Mouse (Mus musculus) right cerebral cortex, postnatal 4 days (tissue): Measurements from ENCODE around the gene 4930558K02Rik.

ENCODE experiments used
- DNase-seq: peaks from one replicate; pipeline ENCODE4 v3.0.0-alpha.2; 2022

Gene 4930558K02Rik

DNA sequence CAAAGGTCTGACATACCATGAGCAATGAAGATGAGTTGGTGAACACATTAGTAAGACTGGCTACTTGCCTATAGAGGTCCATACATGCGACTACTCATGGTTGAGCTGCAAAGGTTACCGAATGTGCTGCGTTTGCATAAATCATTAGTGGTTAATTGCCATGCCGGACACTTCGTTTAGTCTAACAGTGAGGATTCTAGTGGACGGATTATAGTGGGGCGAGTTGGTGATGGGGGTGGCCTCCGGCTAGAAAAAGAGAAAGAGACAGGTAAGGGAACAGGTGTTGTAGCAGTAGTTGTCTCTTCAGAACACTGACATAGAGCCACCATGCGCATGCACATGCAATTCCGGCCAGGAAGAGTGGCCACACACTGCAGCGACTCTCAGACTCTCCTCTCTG, 12.4 kb upstream of the 4930558K02Rik start:
- no peak for DNase-seq

DNA sequence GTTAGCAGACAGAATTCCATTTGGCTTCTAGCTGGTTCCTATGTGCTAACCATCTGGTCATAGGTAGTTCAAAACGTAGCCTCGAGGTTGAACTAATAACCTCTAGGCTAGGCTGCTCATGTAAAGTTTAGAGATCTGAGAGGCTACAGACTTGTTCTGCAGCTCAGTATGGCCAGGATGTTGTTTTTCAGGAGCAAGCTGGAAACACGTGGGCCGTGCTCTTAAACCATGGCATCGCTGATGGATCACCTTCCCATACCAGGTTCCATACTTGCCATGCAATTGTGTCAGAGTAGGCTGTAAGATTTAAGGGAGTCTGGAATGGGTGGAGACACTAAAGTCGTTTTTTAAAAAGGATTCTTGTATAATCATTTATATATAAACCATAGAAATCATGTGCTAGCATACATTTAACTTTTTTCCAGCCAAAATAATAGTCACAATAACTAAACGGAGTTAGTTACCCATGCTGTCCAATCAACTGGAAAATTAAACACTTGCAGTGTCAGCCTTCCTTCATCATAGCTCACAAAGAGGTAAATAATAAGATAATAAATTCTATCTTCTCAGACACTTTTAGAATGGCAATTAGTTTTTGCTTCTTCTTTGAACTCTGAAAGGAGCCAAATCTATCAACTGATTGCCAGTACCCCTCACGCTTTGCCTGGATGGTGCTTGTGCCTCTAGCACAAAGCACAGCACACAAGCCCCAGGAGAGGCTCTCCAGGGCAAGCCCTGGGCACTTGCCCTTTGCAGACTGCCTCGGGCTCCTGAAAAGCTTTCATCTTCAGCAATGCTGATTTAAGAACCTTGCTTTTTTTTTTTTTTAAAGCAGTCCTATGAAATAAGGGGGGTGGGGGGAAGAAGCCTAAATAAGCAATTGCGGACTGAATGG, 11.5 kb upstream of the 4930558K02Rik start:
- no peak for DNase-seq

DNA sequence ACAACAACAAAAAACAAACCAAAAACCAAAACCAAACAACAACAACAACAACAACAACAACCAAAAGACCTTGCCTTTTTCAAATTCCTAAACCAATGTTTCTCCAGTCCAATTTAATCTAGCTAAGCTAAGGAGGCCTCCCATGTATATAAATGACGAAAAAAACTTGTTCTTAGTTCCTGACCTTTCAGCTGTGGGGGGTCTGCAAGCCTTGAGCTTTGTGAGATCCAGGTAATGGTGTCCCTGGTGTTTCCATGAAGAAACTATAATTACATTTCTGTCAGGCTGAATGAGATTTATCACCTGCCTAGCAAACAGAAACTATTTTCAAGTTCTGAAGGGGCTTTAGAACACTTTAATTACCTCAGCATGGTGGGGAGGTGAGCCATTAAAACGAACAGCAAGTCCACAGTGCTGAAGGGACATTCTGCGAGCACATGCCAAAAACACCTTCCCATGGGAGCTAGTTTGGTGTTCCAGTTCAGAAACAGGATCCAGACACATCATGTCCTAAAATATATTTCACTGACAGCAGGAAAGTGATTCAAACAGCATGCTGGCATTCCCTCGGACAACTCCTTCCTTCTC, 4.6 kb upstream of the 4930558K02Rik start:
- DNase-seq: no peak

DNA sequence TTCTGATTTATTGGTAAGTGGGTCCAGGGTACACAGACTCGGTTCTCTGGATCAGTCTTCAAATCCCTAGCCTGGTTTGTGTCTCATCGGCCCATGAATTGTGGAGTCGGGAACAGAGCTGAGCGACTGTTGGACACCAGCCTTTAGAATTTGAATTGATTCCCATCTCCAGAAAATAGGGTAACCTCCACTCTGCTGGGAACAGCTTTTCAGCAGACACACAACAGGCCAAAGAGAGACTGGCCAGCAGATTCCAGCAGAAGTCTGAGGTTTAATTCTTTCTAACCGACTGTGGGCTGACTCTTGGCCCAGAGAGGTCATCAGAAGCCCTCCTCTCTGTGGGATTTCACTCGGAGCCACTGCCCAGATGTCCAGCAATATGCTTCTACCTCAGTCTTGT, 4.0 kb upstream of the 4930558K02Rik start:
- DNase-seq: no peak

DNA sequence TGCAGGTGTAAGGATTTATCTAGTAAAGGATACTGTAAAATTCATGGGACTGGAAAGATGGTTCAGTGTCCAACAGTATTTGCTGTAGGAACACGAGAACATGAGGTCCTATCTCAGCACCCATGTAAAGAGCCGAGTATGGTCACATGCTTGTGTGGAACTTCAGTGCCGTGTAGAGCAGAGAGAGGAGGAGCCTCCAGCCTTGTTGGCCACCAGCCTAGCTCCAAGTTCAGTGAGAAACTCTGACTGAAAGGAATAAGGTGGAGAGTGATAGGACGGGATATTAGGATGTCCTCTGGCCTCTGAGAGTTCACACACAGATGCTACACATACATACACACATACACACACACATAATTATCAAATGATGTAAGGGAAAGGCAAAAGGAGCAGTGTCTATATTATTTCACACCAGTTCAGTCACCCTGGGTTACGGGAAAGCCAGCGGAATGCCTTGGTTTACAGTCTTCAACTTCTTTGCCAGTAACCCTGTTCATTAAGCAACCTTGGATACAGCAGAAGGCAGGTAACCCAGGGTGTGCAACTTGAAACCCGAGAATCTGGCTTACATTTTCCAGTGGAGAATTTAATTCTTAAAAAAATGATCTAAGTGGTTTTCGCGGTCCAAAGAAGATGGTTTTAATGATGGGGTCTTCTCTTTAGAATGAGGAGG, 1.3 kb upstream of the 4930558K02Rik start:
- DNase-seq: no peak

DNA sequence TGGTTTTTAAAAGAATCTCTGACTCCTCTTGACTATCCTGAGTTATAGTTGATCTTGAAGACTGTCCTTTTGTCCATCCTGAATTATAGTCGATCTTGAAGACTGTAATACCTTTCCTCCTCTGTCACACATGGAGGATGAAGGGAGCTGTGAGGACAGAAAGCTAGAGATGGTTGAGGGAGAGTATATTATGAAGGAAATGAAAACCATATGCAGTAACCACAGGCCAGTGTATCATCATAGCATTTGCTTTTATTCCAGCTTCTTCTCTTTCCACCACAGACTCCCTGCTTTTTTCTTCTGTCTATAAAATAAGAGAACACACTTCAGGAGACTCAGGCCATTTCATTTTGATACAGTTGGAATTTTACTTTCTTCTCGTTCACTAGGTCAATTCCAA, 610 bp upstream of the 4930558K02Rik start:
- no peak for DNase-seq

DNA sequence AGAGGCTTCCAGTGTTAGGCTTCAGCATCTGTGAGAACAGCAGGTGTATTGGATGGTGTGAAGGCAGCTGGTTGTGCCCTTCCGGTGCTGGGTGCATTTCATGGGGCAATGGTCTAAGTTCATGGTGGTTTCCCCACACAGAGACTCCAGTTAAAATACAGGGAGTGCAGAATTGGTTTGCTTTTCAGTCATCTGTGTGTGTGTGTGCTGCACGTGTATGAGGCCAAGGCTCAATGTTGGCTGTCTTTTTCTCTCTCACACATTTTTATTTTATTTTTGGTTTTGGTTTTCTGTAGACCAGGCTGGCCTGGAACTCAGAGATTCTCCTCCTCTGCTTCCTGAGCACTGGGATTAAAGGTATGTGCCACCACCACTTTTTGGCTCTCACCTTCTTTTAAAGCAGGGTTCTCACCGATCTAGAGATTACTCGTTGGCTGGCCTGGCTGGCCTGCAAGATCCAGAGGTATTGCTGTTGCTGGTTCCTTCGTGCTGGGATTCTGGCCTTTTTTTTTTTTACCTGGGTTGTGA, 1.2 kb downstream of the 4930558K02Rik start:
- no peak for DNase-seq

DNA sequence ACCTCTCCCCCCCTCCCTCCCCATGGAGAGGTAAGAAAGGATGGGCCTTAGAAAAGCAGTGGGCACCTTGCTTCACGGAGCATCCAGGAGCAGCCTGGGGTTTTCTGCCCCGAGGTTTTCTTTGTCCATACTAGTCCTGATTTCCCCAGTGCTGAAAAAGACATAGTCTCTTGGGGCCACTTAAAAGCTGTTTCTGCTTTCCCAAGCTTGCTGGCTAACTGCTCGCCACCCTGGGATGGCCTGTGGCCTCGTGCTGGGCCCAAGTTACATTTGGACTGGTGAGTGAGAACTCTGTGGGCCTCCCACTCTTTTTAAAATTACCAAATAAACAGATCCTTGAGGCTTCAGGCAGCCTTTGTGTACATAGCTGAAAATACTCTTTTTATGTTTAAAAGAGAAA, 2.1 kb downstream of the 4930558K02Rik start:
- no peak for DNase-seq

DNA sequence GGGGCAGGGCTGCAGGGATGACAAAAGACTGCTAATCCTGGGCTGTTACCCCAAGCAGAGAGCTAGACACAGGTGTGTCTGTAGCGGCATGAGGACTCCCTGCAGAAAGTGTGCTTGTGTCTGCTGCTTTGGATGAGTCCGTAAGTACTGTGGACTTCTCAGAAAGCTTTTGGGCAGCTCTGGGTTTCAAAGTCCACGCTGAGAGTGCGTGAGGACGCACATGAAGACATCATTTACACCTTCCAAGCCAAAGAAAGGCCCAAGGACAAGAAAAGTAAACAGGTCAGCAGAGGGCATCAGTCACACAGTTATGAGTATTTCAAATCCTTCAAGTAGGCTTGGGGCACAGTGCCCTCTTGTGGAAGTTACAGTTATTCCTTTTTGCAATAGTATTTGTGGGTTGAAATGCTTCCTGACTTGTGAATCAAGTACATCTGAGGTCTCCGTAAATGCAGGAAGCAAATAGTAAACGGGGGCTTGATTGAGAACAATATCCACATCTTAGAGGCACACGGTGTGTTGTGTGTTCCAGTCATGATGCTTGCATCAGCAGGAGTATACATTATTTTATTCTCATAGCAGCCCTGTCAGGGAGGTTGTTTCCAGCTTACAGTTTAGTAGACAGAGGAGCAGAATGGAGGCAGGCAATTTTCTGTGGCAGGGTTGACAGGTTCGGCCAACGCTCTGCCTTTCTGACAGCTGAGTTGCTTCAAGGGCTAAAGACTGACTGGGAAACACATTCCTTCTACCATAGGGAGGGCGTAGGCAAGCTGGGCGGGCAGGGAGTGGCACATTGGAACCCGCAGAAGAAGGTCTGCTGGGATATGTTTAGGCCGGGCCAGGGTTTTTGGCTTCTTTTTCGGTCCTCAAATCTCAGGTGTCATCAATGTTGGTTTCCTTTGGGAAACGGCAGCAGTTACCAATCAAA, 2.9 kb downstream of the 4930558K02Rik start:
- peak; percentile 73 for DNase-seq

DNA sequence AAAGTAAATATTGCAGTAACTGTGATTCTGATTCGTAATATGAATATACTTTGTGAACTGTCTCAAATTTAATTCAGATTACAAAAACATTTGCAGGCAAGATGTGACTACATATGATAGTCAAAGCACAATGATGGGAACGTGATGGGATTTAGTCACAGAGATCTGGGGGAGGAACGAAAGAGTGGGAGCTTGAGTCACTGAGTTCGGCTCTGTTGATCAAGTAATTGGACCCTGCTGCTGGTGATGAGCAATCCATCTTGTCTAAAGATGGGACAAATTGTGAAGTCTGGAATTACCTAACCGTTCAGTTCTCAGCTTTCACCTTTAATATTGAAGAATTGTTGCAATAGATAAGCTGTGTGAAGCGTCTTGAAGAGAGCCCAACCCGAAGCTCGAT, 7.2 kb downstream of the 4930558K02Rik start:
- DNase-seq: no peak

DNA sequence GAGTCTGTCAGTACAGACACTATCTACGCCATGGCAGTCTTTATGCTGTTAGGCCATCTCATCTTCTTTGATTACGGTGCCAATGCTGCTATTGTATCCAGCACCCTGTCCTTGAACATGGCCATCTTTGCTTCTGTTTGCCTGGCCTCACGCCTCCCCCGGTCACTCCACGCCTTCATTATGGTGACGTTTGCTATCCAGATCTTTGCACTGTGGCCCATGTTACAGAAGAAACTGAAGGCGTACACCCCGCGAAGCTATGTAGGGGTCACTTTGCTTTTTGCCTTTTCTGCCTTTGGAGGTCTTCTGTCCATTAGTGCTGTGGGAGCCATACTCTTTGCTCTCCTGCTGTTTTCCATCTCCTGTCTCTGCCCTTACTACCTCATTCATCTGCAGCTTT, 8.6 kb downstream of the 4930558K02Rik start:
- no peak for DNase-seq

DNA sequence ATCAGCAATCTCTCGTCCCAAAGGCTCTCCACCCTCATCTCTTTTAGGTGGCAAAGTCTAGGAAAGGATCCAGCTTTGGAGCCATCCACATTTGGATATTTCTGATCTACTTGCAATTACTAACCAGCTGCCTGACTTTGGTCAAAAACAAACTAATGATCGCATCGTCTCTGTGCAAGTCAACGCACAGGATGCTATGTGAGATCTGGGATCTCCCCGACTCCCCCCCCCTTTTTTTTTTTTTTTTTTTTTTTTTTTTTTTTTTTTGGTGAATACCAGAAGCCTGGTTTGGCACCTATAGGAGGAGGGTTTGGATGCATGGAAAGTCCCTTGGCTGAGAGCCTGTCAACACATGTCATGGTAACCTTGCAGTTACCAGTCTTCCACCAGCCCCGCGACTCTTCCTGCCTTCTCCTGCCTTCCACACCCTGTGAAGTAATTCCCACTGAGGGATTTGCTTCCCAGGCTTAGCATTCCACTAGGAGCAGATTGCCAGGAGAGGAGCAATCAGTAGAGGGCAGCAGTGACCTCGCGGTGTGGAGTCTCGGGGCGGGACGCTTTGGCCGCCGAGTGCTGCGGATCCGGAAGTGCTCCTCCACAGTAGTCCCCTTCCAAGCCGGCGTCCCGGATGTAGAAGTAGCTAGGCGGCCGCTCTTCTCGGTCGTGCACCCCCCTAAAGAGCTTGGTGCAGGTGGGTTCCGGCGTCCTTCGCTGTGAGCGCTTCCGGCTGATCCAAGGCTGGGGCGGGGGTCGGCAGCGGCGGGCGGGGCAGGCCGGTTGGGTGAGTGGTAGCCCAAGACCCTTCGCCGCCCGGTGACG, 10.6 kb downstream of the 4930558K02Rik start, which contains the start of gene Pigc:
Gene Pigc, plus strand, starts transcription at position 598 of the 819 bp plus-strand sequence.
- peak; percentile 91 for DNase-seq

DNA sequence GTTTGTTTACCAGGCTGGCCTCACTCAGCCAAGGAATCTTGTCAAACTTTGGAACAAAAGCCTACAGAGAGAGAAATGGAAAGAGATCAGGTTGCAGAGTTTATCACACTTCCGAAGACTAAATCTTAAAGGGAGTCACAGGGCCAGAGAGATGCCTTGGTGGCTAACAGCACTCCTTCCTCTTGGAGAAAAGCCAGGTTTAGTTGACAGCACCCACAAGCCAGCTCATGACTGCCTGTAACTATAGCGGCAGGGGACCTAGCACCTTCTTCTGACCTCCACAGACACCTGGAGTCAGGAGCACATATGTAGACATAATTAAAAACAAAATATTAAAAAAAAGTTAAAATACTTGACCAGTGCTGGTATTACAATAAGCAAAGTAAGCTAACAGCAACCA, 11.5 kb downstream of the 4930558K02Rik start:
- no peak for DNase-seq

DNA sequence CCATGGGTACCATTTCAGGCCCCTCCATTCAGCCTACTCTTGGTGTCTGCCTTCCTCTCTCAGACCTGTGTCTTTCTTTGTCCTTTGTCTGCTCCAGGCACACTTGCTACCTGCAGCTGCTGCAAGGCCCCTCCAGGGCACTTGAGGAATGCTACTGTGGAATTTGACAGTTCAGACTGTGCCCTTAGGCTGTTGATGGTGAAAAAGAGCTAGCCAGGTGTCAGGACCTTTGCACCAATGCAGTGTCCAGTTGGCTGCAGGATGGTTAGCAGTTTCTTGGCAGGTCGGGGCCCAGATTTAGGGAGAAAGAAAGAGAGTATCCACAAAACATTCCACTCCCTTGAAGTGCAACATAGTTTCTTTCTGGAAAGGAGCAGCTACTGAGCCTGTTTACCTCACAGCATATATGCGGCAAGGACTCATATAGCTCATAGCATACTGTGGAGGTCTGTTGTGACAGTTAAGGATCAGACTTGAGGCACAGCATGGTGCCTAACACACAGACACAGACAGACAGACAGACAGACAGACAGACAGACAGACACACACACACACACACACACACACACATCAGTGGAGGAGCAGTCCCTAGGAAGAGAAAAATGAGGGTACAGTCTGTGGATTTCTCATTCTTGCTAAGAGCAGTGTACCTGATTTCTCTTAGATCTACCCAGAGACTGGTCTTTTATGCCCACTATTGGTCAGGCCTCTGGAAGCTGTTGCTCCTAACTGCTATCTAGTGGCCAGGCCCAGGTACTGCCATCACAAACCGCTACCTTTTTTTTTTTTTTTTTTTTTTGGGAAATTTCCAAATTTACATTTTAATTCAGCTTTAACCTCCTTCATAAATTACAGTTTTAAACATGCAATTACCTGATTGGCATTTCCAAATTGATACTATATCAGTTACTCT, 16.7 kb downstream of the 4930558K02Rik start:
- DNase-seq: no peak

DNA sequence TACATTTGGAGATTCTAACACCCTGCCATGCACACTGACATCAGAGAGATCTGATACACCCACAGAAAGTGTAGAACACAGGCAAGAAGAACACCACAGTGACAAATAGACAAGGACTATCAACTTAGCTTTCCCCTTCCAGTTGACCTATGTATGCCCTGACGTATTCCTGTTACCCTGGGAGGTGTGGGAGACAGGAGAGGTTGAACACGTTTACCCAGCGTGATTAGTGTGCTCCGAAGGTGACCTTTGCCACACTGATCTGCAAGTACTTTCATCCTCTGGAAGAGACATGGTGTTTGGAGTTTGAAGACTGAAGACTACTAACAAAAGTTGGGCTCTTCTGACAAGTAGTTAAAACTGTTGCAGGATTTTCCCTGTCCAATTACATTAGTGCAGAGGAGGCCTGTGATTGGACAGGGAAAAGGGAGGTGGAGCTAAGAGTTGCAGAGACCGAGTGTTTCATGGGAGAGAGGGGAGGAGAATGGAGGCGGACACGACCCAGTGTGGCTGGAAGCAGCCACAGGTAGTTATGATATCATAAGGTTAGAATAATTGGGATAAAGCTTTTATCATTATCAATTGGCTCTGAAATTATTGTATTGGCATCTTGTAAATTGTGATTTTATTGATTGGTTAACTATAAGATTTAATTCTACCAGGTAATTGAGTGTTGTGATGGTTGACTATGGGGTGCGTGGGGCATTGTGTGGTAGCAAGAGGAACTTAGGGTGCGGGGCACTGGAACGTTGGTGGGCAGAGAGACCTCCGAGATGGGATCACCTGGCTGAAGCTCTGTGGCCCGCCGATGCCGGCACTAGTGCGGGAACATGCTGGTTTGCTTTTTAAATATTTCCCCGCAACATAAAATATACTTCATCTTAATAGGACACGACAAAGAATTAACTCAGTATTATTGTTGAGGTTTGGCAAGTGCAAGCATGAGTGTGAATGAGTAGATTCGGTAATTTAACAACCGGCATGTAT, 21.2 kb downstream of the 4930558K02Rik start:
- no peak for DNase-seq

DNA sequence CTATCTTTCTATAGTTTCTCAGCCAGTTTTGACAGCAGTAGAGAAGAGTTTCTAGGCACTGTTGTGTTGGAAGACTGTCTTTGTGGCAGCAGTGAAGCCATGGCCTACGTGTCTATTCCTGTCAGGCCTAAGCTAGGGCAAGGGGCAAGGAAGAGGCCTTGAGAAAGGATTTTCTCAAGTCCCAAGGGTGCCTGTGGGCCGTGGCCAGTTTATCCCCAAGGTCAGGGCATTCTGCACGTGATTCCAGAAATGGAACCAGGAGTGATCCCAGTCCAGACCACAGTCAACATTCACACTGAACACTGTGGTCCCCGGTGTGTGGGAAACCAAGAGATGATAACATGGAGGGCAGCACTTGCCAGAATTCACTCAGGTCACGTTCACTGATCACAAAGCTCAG, 23.6 kb downstream of the 4930558K02Rik start:
- DNase-seq: no peak

DNA sequence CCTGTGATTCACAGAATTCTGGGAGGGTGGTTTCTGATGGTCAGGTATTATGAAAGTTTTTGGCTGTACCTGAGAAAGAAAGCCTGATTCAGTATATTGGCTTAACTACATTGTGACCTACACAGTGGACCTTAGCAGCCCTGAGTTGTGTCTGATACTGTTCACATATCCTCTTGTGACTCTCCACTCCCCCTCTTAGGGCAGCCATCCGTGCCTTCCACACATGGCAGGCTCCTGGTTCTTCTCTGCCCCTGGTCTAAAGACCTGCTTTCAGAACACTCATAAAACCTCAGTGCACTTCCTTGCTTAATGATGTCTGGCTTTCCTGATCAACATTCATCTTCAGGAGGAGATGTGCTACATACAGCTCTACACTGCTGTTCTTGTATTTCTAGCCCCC, 26.8 kb downstream of the 4930558K02Rik start:
- no peak for DNase-seq

DNA sequence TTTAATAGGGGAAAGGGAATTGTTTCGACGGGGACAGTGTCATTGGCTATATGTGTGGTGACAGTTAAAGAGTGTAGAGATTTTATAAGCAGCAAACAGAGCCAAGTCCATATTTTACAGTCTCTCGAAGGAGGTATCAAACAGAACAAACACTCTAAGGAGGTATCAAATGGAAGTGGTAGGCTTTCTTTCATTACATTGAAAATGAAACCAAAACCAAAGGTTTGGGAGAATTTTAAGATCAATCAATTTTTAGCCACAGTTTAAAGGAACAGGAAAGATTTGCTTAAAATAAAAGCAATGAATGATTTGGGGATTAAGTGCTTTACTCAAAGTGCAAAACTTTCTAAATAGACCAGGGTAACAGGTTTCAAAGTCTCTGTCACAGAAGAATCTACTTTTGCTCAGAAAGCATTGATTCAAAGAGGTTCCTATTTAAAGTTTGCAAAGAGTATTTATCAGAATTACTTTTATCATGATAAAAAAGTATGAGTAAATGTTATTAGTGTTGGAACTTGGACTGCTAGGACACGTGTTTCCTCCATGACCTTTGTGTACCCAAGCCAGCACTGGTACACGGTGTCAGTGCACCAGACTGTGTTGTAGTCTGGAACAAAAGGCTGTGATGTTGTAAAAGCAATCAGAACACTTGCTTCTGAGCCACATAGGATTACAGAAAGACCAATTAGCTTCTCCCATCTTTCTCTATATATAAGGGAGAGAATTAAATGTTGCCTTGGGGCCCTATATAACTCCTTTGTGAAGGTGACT, 28.2 kb downstream of the 4930558K02Rik start:
- no peak for DNase-seq
